Mouse (Mus musculus) thymus, adult 2 months (tissue): ENCODE data around the gene Slc38a4. TPM values are rescaled to one million over a fixed set of nuclear protein-coding genes. Genes with fewer than 3 reads are reported as not detected.

Experiments
- DNase-seq: peaks from one replicate; pipeline ENCODE4 v3.0.0; 2021
- H3K27ac ChIP-seq: fragments of 200-500 bp; 2 replicates; pipeline ENCODE4 v1.5.1; 2012; ENCODE audit warnings: low read length, control low read depth; ENCODE audit not compliant: control insufficient read depth, insufficient read depth
- H3K27me3 ChIP-seq: fragments of 200-500 bp; 2 replicates; pipeline ENCODE4 v1.6.1; 2012; ENCODE audit warnings: mild to moderate bottlenecking, low read length, moderate library complexity, mixed read lengths; ENCODE audit not compliant: control insufficient read depth, insufficient read depth
- H3K36me3 ChIP-seq: fragments of 200-500 bp; 2 replicates; pipeline ENCODE4 v1.6.1; 2012; ENCODE audit warnings: mild to moderate bottlenecking, low read length, moderate library complexity; ENCODE audit not compliant: control insufficient read depth, insufficient read depth
- H3K4me1 ChIP-seq: fragments of 200-500 bp; replicated peaks from 2 replicates; pipeline ENCODE4 v1.6.1; 2012; ENCODE audit warnings: low read length; ENCODE audit not compliant: control insufficient read depth, insufficient read depth
- H3K4me3 ChIP-seq: fragments of 200-500 bp; 2 replicates; pipeline ENCODE4 v1.5.1; 2012; ENCODE audit warnings: mild to moderate bottlenecking, low read length, control low read depth, moderate library complexity; ENCODE audit not compliant: control insufficient read depth, insufficient read depth
- CTCF ChIP-seq: fragments of 200-500 bp; IDR thresholded peaks from 2 replicates; pipeline ENCODE4 v1.5.1; 2012; ENCODE audit warnings: mild to moderate bottlenecking, control low read depth, low read length, moderate library complexity, borderline replicate concordance; ENCODE audit not compliant: control insufficient read depth, poor library complexity, insufficient read depth; ENCODE audit errors: extremely low read depth
- POLR2A ChIP-seq: fragments of 200-500 bp; IDR thresholded peaks from 2 replicates; pipeline ENCODE4 v1.6.1; 2012; ENCODE audit warnings: mild to moderate bottlenecking, low read length, control low read depth, moderate library complexity; ENCODE audit not compliant: control insufficient read depth, poor library complexity, insufficient read depth; ENCODE audit errors: extremely low read depth
- WGBS: fragments of 180-500 bp; shearing (Covaris S2); methylation state at CpG from one replicate; pipeline ENCODE4 v1.1.7; 2018; 5-methylcytosine and 5-hydroxymethylcytosine counted together
- polyA plus RNA-seq: library from polyadenylated mRNA; depleted of rRNA; stranded (reverse); fragments of >200 nt; gene quantifications from 2 replicates; pipeline ENCODE4 v1.2.3, GENCODE M21; 2012

Gene Slc38a4
- polyA plus RNA-seq, 1 experiment, result 1.8 TPM

DNA sequence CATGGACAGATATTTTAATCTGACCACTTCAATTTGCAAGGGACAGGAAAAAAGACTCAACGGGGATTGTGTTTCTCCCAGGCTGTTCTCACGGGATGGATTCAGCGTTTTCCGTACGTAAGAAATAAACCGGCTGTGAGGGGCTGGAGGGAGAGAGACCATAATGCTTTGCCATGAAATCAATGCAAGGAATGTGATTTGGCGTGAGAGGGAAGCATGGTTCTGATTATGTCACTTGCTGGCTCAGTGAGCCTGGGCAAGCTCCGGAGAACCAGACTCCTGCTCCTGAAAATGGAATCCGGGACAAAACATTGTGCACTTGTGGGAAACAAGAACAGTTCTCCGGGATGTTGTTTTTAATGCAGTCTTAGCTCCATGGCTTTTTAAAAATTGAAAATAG is 92.0 kb downstream of the Slc38a4 start:
- no peak for DNase-seq
- no peaks in the 10 kb centered on the region for H3K27me3 ChIP-seq
- no peaks in the 10 kb centered on the region for H3K36me3 ChIP-seq
- H3K4me1 ChIP-seq, result no peaks in the 10 kb centered on the region
- TF ChIP-seq POLR2A (no peak), CTCF (no peak)
- H3K4me3 ChIP-seq, result no peak overlapping the region
- no peak overlapping the region for H3K27ac ChIP-seq
- 97% methylated on average over 10 of the region's 10 CpGs for WGBS

- TF ChIP-seq CTCF, result no peak
- no peak for TF ChIP-seq POLR2A
- Histone ChIP-seq H3K4me1 (no peaks in the 10 kb centered on the region), H3K27me3 (no peaks in the 10 kb centered on the region), H3K36me3 (no peaks in the 10 kb centered on the region), H3K27ac (no peak overlapping the region), H3K4me3 (no peak overlapping the region)
- WGBS, result 90% methylated on average over 8 of the region's 8 CpGs
- DNase-seq, result no peak
Measured at GRCm38 (mm10) chr15:96963318-96963717, 92.4 kb downstream of the Slc38a4 start.

DNA sequence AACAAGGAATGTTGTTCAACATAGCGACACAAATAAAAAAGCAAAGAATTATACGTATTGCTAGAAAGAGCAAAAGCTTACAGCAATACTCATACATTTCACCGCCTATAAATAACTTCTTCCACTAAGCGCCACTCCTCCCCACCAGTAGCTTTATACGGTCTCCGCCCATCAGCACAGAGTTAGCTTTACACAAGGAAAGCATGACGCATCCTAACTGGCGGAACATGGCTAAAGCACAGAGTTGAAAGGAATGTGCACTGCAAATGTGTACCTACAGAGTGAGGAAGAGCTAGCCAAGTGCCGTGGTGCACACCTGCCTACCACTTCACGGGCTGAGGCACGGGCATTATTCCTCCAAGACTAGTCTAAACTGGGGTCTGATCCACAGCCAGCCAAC is 95.4 kb downstream of the Slc38a4 start:
- TF ChIP-seq CTCF (no peak), POLR2A (no peak)
- no peak overlapping the region for H3K4me3 ChIP-seq
- DNase-seq, result no peak
- H3K27ac ChIP-seq, result no peak overlapping the region
- no peaks in the 10 kb centered on the region for H3K36me3 ChIP-seq
- WGBS, result 96% methylated on average over 11 of the region's 11 CpGs
- no peaks in the 10 kb centered on the region for H3K4me1 ChIP-seq
- no peaks in the 10 kb centered on the region for H3K27me3 ChIP-seq

- no peaks in the 10 kb centered on the region for H3K36me3 ChIP-seq
- H3K4me1 ChIP-seq, result no peaks in the 10 kb centered on the region
- H3K27ac ChIP-seq, result no peak overlapping the region
- TF ChIP-seq CTCF, result no peak
- TF ChIP-seq POLR2A, result no peak
- no peaks in the 10 kb centered on the region for H3K27me3 ChIP-seq
- no peak for DNase-seq
- 71% methylated on average over 2 of the region's 2 CpGs for WGBS
- H3K4me3 ChIP-seq, result no peak overlapping the region
Measured at GRCm38 (mm10) chr15:96959247-96959646, 96.5 kb downstream of the Slc38a4 start.

GRCm38 (mm10) chr15:96956699-96957098 is 99.1 kb downstream of the Slc38a4 start:
- no peak for DNase-seq
- Histone ChIP-seq H3K36me3 (no peaks in the 10 kb centered on the region), H3K27me3 (no peaks in the 10 kb centered on the region), H3K4me3 (no peak overlapping the region), H3K4me1 (no peaks in the 10 kb centered on the region), H3K27ac (no peak overlapping the region)
- 81% methylated on average over 3 of the region's 3 CpGs for WGBS
- TF ChIP-seq POLR2A (no peak), CTCF (no peak)

DNA sequence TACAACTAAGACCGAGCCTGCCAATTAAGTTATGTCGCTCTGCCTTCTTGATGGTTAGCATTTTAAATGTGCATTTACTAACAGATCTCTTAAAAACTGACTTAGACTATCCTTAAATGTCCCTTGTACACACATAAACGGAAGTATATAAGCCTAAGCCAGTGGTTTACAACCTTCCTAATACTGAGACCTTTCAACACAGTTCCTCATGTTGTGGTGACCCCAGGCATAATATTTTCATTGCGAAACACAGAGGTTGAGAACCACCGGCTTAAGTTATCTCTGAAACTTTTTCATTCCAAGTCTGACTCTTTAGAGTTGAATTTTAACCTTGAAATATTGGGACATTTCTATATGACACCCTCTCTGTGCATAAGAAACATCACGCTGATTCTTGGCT is 101.4 kb downstream of the Slc38a4 start:
- WGBS, result 75% methylated on average over 6 of the region's 6 CpGs
- DNase-seq, result no peak
- Histone ChIP-seq H3K36me3 (no peaks in the 10 kb centered on the region), H3K4me1 (no peaks in the 10 kb centered on the region), H3K27me3 (no peaks in the 10 kb centered on the region), H3K27ac (no peak overlapping the region), H3K4me3 (no peak overlapping the region)
- TF ChIP-seq CTCF, result no peak

- Histone ChIP-seq H3K4me3 (no peak overlapping the region), H3K36me3 (no peaks in the 10 kb centered on the region), H3K27ac (no peak overlapping the region), H3K4me1 (no peaks in the 10 kb centered on the region), H3K27me3 (no peaks in the 10 kb centered on the region)
- TF ChIP-seq CTCF, result no peak
- no peak for TF ChIP-seq POLR2A
- no peak for DNase-seq
- WGBS, result 64% methylated on average over 16 of the region's 16 CpGs
Measured at GRCm38 (mm10) chr15:96953938-96954238, 101.9 kb downstream of the Slc38a4 start.
